Comparison of ENCODE assay signal across 10 mouse cellular contexts in the genomic region with DNA sequence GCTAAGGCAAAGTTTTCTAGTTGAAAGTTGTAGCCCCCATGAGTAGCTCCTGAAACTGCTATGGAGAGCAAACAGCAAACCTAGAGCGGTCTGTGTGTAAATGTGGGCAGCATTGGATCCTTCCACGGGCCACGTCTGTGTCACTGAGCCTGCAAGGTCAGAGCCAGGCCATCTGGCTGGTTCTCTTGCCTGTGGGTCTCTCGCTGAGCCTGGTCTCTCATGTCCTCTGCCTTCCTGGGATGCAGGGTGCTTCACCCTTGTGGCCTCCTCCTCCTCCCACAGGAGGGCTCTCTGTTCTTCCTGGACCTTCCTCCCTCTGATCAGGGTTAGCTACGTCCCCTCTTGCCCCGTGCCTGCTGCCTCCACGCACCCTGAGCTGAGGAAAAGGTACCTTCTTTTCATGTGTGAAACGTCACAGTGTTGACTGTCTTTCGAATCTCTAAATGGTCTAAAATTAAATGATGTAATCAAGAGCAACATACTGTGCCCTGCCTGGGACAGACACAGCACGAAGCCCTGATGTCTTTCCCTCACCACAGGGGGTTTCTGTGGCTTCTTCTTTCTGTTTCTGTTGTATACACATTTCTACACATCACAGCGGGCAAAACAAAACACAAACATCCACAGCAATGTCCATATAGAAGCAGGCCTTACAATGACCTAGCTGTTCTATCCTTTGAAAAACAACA. TPM values are rescaled to one million over a fixed set of nuclear protein-coding genes. Genes with fewer than 3 reads are reported as not detected.
DNase-seq lines count a peak whose midpoint lies in the region; ATAC-seq and TF ChIP-seq lines count a peak whose summit lies in the region.
"Had no signal": no experiment of that assay in that cellular context is flagged by ENCODE, and none has a peak within 500 bp of the region (broad histone marks: within the 10 kb centered on the region; RNA-seq: fewer than 3 reads in every experiment).

No protein-coding gene starts in this region.

- no peak for ATAC-seq in hindbrain, embryonic 14.5 days (ENCODE audit: low FRiP score)
- ATAC-seq in erythroblast, adult 5-6 weeks (replicated peaks; ENCODE audit: low FRiP score, poor library complexity, severe bottlenecking): no peak

- H3K4me3 ChIP-seq in heart, adult 2 months: no peak overlapping the region
- no peak overlapping the region for H3K4me3 ChIP-seq in hindbrain, embryonic 14.5 days (replicated peaks; ENCODE audit: low read length)

- H3K27ac ChIP-seq in heart, adult 2 months: peak overlapping the region; percentile 12
- H3K27ac ChIP-seq in hindbrain, embryonic 14.5 days: peak overlapping the region; percentile 88

- H3K4me1 ChIP-seq in heart, adult 2 months (ENCODE audit: control insufficient read depth, insufficient read depth, low read length): peaks cover 42% of the 10 kb centered on the region
- peaks cover 56% of the 10 kb centered on the region for H3K4me1 ChIP-seq in hindbrain, embryonic 14.5 days (replicated peaks; ENCODE audit: control insufficient read depth, insufficient read depth, low read length)

- intact Hi-C loops in heart, adult 2 months (cut with DNase I): loop anchor here (2.0 to 5.0 kb wide), 3 partner anchors 34 to 231 kb away; partner anchors contain the start of gene Galnt2

- no peak for DNase-seq in heart, adult 2 months
- no peak for DNase-seq in heart, adult 11 months
- DNase-seq in R1 (ENCODE audit: low read depth, low spot score): peak; percentile 44
- DNase-seq in hindbrain, embryonic 14.5 days (ENCODE audit: low spot score): no peak
- DNase-seq in neural tube, embryonic 10.5 days (ENCODE audit: extremely low spot score, low spot score): peak; percentile 48
- no peak for DNase-seq in c-Kit-positive CD71-positive TER-119-positive erythroid progenitor cells, embryonic 14.5 days (ENCODE audit: low spot score)
- no peak for DNase-seq in left cerebral cortex, adult 18-20 months (ENCODE audit: low spot score in 2 of 2)
- DNase-seq: kidney, adult 2 months had no signal

- H3K27me3 ChIP-seq in heart, adult 2 months (ENCODE audit: control insufficient read depth, insufficient read depth, low read length): no peaks in the 10 kb centered on the region
- H3K27me3 ChIP-seq in hindbrain, embryonic 14.5 days (ENCODE audit: control insufficient read depth, insufficient read depth, low read length): no peaks in the 10 kb centered on the region

- TF ChIP-seq CTCF in heart, adult 2 months (IDR thresholded peaks at IDR 0.05): no peak

- WGBS in heart, adult 2 months: 68% methylated on average over 11 of the region's 11 CpGs
- WGBS in hindbrain, embryonic 14.5 days: 19% methylated on average over 11 of the region's 11 CpGs

- no peak overlapping the region for H3K9ac ChIP-seq in heart, adult 2 months (ENCODE audit: low read depth, low read length)
- peak overlapping the region; percentile 49 for H3K9ac ChIP-seq in hindbrain, embryonic 14.5 days
- H3K9ac ChIP-seq: lung, embryonic 14.5 days had no signal

- H3K4me2 ChIP-seq in hindbrain, embryonic 14.5 days (replicated peaks): no peak overlapping the region
- H3K4me2 ChIP-seq: lung, embryonic 14.5 days had no signal

- TF ChIP-seq POLR2A in heart, adult 2 months (IDR thresholded peaks at IDR 0.05; ENCODE audit: insufficient read depth, low read depth, low read length): no peak

- H3K79me2 ChIP-seq in heart, adult 2 months (replicated peaks; ENCODE audit: control insufficient read depth, insufficient read depth, low read length): no peaks in the 10 kb centered on the region

- no peaks in the 10 kb centered on the region for H3K36me3 ChIP-seq in heart, adult 2 months (ENCODE audit: control insufficient read depth, insufficient read depth, low read length)
- H3K36me3 ChIP-seq in hindbrain, embryonic 14.5 days (replicated peaks; ENCODE audit: control insufficient read depth, insufficient read depth): no peaks in the 10 kb centered on the region

- TF ChIP-seq EP300 in heart, adult 2 months (IDR thresholded peaks at IDR 0.05; ENCODE audit: insufficient read depth, low read depth, low read length): no peak

- H3K9me3 ChIP-seq in hindbrain, embryonic 14.5 days (ENCODE audit: control insufficient read depth, low read length): no peaks in the 10 kb centered on the region

RNA-seq across cellular contexts. Expression of gene Galnt2, which starts 52.6 kb away (rescaled TPM):
- 10 to 100 TPM; 35.2 to 42.9 TPM for total RNA-seq in heart, adult 2 months (2021)
- 3.7 and 8.8 TPM in 2 replicates for polyA plus RNA-seq in heart, adult 2 months (2012; rRNA removed)
- 62.9 and 70.6 TPM in 2 replicates for polyA plus RNA-seq in hindbrain, embryonic 14.5 days (2014; fragmentation: Nextera tagmentation; extraction: Ambion mirVana)
- 18.2 and 26.9 TPM in 2 replicates for total RNA-seq in erythroblast, adult 5-6 weeks (2015; ENCODE audit: low replicate concordance)
- total RNA-seq in erythroblast, adult 5-6 weeks (2017; ENCODE audit: low replicate concordance): 0.51 and 21.3 TPM in 2 replicates
- 10 to 100 TPM; 51.5 to 60.6 TPM for total RNA-seq in left cerebral cortex, adult 18-20 months (2021)

Comparison
In these comparisons a context has a peak if more than half of its experiments do, and no peak if none do; other contexts are left out.
1. DNase-seq: peak in R1 (single experiment) and neural tube, embryonic 10.5 days (single experiment); none in heart, adult 2 months (0 of 2), heart, adult 11 months (single experiment), hindbrain, embryonic 14.5 days (single experiment), c-Kit-positive CD71-positive TER-119-positive erythroid progenitor cells, embryonic 14.5 days (single experiment) and left cerebral cortex, adult 18-20 months (0 of 2).